Mouse (Mus musculus) E14TG2a.4 (cell line): ENCODE measurements around the gene Itpr2.

Experiments
- CTCF ChIP-seq: conservative IDR thresholded peaks from 2 replicates; pipeline ENCODE4 v1.5.1; 2014; ENCODE audit warnings: low read length
- POU5F1 ChIP-seq: IDR thresholded peaks from 2 replicates; pipeline ENCODE4 v1.6.1; 2014; ENCODE audit warnings: low read length, borderline replicate concordance

DNA sequence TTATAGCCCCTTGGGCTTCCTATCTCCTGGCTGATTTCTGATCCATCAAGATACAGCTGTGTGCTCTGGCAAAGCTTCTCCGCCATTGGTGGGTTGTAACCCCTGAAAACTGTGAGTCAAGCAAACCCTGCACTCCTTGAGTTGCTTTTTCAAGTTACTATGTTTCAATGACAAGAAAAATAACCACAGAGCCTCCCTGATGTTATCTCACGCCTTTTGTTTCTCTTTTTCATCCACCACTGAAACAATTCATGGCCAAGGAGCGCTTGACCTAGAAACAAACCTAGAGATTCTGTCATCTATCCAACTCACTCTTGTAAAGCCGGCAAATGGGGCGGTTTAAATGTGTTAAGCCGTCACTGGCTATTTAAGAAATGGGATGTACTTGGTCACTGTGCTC, 13.9 kb upstream of the Itpr2 start:
- TF ChIP-seq CTCF = no peak
- TF ChIP-seq POU5F1 = no peak
